Mouse (Mus musculus) spleen, adult 2 months (tissue): Measurements from ENCODE around the gene Gm14685.
"Not testable (repeated sequence)": the region's sequence is repeated elsewhere in the genome, so short reads cannot be mapped to it uniquely, and the experiment has no call there.

Source experiments
- CTCF ChIP-seq: fragments of 200-500 bp; IDR thresholded peaks from 2 replicates; pipeline ENCODE4 v1.5.1; 2011; ENCODE audit warnings: mild to moderate bottlenecking, inconsistent platforms; ENCODE audit not compliant: insufficient read depth, insufficient read length, insufficient replicate concordance; ENCODE audit errors: extremely low read depth
- POLR2A ChIP-seq: fragments of 200-500 bp; IDR thresholded peaks from 2 replicates; pipeline ENCODE4 v1.6.1; 2011; ENCODE audit warnings: low read depth, low read length, inconsistent platforms

- not testable (repeated sequence) for TF ChIP-seq CTCF, POLR2A
Observed at GRCm38 (mm10) chrX:73149350-73149749, 32.5 kb downstream of the Gm14685 start, which contains the start of gene DXBay18.
